Mouse (Mus musculus) gastrocnemius, postnatal 10 days (tissue): ENCODE results near the gene Ube2q1. TPM values are rescaled to one million over a fixed set of nuclear protein-coding genes. Genes with fewer than 3 reads are reported as not detected.

Source experiments
- DNase-seq: peaks from one replicate; pipeline ENCODE4 v3.0.0; 2021; ENCODE audit warnings: mixed read lengths
- long read RNA-seq, 2 experiments: library from polyadenylated mRNA; stranded (forward); transcript quantifications; one replicate each; pipeline ENCODE4 v2.0.0; 2021
- total RNA-seq, 2 experiments: library from RNA; stranded (reverse); gene quantifications; 2 replicates each; pipeline ENCODE4 v1.2.3; 2021

Ube2q1 gene
- total RNA-seq: 10 to 100 TPM; 17.9 to 23.7 TPM
- long read RNA-seq, experiment 1, transcript Ube2q1-201 (13 exons, 3,077 nt): major isoform, 30 of 35 reads
- long read RNA-seq, experiment 1, partial matches to known transcripts: 3 of 35 reads
- long read RNA-seq, experiment 1, other reads (novel, unspliced or antisense): 2 of 35 reads
- long read RNA-seq, experiment 2, transcript Ube2q1-201 (13 exons, 3,077 nt): major isoform, 24 of 28 reads
- long read RNA-seq, experiment 2, partial matches to known transcripts: 1 of 28 reads
- long read RNA-seq, experiment 2, other reads (novel, unspliced or antisense): 3 of 28 reads

DNA sequence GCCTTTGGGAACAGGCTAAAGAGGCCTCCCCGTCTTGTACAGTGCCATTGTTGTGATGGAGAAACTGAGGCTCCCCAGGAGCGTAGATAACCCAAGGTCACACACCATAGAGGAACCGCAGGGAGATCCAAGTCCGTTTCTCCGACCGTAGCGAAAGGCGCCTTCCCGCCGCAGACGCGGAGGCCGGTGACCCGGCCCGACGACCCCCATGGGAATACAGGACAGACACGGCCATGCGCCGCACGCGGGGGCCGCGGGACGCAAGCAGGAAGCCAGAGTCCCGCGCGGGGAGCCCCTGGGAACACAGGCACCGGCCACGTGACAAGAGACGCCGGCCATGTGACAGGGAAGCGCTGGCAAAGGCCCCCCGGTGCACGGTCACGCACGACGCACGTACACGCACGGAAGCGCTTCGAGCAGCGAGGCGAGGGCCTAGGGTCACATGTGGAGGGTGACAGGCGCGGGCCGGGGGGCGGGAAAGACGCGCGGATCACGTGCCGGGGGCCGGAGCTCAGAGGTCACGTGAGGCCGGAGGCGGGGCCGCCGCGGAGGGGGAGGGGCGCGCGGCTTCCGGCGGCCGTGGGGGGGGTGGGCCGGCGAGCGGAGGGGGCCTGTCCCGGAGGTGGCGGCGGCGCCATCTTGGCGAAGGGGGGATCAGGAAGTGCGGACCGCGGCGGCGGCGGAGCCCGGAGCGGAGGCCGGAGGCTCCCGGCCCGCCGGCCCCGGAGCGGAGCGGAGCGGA, at the start of gene Ube2q1:
Ube2q1 (plus strand) TSS at position 649 of the 742 bp plus-strand sequence.
- DNase-seq: peak; percentile 98

DNA sequence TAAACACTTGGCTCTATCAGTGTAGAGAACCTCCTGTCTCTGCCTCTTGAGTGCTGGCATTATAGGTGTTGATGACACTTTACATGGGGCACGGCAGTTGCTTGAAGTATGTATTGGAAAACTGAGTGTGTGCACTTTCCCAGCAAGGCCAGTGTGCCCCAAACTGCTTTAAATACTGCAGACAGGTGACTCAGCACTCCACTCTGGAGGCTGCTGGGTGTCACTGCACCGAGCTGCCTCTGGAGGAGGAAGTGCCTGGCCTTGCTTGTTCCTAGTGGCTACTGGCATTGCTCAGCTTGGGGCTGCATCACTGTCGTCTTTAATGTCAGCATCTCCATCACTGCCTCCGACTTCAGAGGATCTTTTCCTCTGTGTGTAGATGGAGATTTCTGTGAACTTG, 46.4 kb upstream of the Ube2q1 start:
- no peak for DNase-seq

DNA sequence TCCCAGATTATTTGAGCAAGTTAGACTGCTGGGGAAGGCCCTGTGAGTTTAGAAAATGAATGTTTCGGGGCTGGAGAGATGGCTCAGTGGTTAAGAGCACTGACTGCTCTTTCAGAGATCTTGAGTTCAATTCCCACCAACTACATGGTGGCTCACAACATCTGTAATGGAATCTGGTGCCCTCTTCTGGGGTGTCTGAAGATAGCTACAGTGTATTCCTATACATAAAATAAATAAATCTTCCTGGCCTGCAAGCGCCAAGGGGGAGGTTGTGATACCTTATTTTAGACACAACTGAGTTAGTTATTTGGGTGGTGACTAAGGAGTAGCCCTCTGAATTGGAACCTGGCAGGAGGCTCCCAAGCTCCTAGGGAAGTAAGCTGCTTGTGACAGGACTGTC, 44.6 kb upstream of the Ube2q1 start:
- no peak for DNase-seq

DNA sequence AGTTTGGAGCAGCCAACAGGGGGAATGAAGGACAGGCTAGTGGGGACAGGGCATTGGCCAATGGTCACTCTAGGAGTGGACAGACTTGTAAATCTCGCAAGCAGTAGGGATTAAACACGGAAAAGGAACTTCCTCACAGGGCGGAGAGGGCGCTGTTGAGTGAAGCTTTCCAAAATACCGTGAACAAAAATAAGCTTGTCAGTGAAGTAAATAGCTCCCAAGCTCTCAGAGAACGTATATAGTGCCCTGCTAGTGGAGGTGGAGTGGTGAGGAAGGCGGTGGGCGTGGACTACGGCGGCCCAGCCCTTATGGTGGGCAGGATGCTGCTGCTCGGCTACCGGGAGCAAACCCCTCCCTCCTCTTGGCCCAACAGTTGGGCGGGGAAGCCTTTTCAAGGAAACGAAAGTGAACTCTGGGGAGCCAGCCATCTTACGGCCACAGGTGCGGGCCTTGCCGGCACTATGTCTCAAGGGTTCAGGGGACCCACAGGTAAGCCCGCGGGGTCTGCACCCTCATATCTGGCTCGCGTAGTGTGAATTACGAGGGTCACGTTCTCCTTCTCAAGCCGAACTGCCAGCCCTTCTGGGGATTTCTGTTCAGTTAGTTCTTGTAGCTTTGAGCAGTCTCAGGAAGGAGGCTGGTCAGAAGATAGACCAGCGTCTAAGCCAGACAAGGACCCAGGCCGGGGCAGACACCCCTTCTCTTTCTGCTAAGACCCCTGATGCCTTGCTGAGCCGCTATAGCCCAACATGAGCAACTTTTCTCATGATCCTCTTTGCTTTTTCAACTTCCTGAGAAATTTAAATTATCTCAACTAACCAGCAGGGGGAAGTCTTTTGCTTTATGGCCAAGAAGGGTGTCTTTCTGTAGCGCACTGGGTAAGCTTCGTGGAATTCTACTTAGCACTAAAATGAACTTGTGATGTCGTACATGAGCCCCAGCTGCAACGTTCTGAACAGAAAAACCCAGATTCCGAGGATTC, 42.8 kb upstream of the Ube2q1 start:
- DNase-seq: peak; percentile 70

DNA sequence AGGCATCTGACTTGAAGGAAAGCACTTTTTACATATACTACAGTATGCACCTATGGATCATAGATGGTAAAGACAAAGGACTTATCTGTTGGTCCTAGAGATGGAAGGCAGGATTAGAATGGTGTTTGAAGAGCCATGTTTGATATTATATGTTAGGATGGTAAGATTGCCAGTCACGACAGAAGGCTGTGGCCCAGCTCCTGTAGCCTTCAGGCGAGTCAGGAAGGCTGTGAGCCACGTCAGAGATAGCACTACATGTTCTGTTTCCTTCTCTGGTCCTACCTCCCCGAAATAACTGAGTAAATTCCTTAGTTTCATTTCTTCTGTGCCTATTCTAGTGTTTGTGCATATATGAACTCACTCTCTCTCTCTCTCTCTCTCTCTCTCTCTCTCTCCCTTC, 41.3 kb upstream of the Ube2q1 start:
- no peak for DNase-seq

DNA sequence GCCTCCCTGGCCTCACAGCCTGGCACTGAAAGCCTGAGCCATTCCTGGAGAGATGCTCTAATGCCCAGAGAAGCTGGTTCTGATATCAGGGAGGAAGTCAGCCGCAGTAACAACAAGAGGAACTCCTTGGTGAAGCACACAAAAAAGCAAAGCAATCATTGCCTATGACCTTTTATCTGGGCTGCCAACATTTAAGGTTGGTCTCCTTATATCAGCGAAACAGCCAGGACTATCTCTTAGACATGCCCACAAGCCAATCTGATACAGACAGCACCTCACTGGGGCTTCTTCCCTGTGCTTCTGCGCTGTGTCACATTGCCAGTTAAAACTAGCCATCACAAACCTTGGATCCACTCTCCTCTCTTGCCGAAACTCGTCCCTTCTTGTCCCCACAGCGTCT, 34.9 kb upstream of the Ube2q1 start:
- DNase-seq: no peak

DNA sequence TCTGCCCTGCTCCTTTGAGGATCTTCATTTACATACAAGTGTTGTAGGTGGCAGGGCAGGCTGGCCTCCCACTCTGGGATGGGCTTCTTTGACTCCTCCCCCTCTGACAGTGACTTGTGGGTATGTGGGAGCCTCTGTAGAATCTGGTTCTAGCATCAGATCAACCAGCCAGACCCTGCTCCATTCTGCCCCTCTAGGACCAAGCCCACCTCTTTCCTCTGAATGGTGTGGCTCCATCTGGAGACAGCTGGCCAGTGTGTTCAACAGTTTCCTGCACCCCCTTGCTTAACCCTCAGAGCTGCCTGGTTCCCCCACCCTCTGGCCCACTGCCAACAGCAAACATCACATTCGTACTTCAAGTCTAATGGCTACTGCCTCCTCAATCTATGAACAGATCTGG, 21.1 kb upstream of the Ube2q1 start:
- DNase-seq: no peak

DNA sequence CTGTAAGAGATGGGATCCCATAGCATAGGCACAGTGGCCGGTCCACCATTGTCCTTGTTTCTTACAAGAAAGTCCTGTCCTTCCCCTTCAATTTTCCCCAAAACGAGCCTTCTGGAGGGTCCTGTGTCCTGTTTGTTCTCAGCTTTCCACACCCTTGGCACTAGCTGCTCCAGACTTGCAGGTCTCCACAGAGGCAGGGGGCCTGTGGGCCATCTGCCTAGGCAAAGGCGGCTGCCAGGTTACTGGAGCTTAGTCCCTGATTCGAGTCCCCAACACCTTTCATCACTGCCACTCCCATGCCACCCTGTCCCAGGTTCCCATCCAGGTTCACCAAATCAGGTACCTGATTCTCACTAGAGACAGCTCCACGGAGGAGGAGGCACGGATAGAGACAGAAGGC, 18.1 kb upstream of the Ube2q1 start:
- no peak for DNase-seq

DNA sequence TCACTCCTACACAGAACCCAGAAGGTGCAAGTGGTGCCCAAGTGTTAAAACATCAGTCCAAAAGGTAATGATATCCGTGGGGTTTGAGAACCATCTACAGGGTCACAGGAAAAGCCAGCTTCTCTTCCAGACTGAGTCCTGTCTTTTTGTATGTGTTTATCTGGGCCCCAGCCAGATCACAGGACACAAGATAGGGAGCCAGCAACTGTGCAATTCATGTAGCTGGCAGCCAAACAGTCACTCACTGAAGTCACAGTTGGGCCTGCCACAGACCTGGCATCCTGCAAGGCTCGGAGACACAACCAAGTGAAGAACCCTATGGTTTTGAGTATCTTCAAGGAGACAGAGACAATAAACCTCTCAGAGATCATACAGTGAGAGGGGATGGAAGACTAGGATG, 15.6 kb upstream of the Ube2q1 start:
- DNase-seq: no peak

DNA sequence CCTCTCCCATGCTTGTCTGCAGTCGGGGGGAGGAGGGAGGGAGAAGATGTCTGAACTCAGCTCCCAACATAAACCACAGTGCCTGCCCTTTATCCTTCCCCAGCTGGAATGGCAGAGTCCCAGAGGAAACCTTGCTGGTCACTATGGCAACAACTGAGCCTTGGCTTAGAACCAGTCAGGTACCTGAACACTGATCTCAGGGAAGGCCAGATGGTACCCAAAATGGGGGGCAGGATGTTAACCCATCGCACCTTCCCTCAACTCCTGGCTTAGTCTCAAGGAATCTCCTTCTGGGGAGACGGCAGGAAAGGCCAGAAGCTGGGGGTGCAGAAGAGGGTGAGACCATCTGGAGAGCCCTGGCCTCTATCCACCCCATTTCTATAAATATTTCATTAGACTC, 13.6 kb upstream of the Ube2q1 start:
- DNase-seq: no peak

DNA sequence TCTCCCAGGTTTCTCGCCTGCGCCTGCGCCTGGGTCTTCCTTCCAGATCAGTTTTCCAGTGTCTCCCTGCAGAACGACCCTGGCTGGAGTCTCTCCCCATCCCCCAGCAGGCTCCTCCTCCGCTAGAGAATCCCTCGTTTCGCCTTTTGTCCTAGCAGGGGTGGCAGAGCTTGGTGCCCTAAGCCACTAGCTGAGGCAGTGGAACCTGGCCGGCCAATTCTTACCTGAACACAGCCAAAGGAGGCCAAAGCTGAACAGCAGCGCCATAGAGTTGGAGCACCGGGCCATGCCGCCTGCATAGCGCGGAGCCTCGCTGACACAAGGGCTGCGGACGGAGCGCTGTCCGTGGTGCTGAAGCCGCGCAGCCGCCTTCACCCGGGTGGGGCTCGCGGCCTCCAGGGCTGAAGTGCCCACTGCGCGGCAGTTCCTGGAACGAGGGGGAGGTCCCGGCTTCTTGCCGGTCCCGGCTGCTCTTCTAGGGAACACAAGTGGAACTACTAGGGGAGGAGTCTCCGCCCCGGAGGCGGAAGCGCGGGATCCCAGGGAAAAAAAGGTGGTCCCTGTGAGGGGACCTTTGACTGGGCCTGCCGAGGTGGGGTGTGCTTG, 9.2 kb upstream of the Ube2q1 start, which contains the start of gene Chrnb2:
Chrnb2 (minus strand) TSS at position 514 of the 606 bp plus-strand sequence.
- DNase-seq: peak; percentile 88

DNA sequence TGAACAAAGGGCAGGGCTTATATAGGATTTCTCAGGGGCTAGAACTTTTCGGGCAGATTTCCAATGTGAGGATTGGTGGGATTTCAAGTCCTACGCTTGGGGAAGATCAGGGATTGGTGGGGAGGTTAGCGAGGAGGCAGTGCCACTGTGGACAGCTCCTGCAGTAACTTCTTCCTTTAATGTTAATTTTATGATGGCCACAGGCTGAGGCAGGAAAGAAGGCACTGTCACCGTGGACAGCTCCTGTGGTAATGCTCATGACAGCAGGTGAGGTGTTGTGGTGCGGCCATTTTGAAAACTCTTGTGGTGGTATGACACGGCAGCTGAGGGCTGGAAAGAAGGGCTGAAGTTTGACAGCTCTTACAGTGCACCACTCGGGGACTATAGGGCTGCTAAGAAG, 3.8 kb upstream of the Ube2q1 start:
- no peak for DNase-seq

DNA sequence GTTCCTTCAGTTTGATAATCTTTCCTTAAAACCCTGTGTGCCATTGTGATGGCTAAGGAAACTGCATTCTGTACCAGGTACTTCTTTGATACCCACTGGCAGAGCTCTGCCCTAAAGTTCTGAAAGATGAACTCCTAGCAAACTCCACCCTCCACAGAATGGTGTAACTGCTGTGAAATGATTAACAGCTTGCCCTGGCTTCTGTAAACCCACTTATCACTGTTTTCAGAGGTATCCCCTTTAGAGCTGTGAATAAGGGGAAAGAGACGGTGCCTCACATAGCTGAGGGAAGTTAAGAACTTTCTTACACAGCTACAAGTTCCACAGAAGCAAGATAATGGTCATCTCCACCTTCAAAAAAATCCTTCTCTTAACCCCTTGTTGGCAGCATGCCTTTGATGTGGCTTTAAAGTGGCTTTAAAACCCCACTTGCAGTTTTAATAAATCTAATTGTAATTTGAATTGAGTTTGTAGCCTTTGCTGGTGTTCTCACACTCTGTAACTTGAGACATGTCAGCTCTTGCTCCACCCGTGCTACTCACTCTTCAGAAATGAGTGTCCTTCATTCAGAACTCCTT, 2.9 kb upstream of the Ube2q1 start:
- DNase-seq: no peak

DNA sequence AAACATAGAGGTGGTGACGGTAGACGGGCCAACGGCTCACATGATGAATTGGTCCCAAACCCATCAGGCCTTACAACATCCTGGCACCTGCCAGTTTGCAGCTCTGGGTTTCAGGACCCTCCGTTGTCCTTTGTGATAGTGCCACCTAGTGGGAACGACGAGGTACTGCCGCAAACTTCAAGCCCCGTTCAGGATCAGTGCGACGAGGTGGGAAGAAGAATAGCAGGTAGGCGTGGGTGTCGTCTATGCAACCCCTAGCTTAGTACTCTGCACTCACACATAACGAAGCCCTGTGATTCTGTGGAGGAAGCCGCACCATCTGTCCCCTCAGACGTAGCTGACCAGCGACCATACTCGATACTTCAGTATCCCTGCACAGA, 838 bp upstream of the Ube2q1 start:
- peak; percentile 76 for DNase-seq

DNA sequence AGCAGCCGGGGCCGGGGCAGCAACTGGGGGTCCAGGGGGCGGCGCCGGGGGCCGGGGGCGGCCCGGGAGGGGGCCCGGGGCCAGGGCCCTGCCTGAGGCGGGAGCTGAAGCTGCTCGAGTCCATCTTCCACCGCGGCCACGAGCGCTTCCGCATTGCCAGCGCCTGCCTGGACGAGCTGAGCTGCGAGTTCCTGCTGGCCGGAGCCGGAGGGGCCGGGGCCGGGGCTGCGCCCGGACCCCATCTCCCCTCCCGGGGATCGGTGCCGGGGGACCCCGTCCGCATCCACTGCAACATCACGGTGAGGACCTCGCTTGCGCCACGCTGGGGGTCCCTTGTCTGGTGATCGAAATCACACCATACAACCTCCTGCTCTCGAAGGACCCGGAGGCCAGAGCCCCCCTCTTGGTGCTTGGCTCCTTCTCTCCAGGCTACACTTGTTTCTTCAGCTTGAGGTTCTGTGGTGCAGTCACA, 360 bp downstream of the Ube2q1 start:
- peak; percentile 51 for DNase-seq

DNA sequence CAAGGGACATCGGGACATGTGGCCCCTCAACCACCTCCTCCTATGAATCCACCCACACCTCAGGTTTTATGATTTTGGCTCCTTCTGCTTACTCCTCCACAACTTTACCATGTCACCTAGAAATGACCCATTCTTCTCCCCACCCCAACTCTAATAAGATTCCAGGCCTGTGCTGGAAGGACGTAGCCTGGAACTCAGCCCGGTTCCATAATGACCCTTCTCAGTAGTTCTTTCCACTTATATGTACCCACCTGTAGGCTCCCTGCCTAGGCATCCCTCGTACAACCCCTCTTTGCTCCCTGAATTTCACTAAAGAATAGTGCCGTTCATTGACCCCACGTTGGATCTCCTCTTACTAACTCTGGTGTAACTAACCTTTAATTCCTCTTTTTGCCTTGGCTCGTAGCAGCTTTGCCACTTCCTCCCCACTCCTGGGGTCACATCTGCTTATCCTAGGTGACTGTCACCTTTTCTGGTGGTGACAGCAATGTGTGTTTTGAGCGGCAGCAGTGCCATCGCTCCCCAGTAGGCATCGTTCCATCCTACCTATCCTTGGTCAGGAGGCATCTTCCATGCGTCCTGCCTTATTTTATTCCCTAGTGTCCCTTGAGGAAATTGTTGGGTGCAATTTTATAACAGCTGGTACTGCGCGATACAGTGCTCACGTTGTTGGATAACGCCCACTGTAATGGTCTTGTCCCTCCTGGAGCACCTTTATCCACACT, 982 bp downstream of the Ube2q1 start:
- no peak for DNase-seq

DNA sequence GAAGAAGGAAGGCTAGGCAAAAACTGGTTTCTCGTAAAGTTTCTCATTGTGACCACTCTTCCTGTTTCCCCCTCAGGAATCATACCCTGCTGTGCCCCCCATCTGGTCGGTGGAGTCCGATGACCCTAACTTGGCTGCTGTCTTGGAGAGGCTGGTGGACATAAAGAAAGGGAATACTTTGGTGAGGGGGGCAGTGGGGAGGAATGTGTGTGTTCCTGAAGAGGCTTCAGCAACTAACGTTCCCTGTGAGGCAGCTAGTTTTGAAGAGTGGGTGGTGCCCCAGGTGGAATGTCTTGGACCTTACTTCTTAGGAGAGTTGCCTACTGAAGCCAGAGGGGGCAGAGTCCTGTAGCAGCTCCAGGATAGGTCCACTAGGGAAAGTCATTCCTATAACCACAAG, 2.6 kb downstream of the Ube2q1 start:
- no peak for DNase-seq

DNA sequence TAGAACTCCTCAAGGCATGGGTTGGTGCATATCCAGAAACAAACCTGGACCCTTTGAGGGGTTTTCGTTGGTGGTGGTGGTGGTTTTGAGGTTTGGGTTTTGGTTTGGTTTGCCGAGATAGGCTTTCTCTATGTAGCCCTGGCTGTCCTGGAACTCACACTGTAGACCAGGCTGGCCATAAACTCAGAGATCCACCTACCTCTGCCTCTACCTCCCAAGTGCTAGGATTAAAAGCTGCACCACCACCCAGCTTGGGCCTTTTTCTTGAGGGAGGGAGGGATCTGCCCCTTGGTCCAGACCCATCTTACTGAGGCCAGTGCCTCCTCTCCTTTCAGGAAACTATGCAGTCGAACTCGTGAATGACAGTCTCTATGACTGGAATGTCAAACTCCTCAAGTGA, 6.7 kb downstream of the Ube2q1 start:
- DNase-seq: no peak

DNA sequence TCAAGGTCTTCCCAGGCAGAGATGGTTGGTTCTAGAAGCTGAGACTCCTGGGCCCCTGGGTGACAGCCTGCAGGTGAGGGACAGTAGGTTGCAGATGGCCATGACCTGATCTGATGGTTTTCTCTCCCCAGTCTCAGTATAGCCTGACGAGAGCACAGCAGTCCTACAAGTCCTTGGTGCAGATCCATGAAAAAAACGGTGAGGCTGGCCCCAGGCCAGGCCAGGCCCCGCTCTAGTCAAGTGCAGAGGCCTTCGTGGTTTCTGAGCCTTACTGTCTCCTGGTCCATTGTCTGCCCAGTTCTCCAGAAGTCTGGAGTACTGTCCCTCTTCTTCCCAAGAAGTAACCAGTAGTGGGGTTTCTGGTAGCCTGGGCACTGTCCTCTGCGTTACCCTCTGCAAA, 8.2 kb downstream of the Ube2q1 start:
- DNase-seq: no peak

DNA sequence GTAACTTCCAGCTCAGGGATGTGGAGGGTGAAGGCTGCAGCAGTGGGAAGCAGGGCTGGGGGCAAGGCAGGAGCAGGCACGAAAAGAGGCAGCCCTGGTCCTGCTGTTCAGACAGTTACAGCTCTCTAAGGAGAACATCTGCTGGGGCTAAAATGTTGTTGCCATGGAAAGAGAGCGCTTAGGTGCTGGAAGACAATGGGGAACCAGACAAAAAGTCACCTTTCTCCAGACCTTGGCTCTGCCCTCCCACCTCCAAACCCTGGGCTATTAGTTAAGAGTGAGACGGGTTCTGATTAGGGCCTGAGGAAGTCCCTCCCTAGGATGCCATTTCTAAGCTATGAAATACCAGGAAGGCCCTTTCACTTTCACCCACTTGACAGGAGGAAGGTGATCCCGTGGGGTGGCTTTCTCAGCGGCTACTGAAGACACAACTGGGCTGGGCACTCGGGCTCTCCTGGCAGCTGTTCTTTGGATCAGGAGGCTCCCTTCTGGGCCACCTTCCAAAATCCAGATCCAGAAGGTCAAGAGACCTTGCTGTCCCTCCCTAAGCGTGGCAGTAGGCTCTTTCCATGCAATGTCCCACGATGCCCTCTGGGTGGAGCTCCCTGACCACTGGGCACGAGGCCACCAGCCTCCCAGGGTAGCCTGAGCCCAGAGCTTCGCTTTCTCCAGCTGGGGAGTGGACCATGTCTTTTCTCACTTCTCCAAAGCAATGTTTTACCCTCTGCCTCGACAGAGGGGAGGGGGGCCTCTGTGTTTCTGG, 11.8 kb downstream of the Ube2q1 start:
- peak; percentile 90 for DNase-seq
